Mouse (Mus musculus) liver, postnatal 0 days (tissue): ENCODE results near the gene Rpl3l.

Source experiments
- CTCF ChIP-seq: sonication (generic); IDR thresholded peaks from 2 replicates; pipeline ENCODE4 v1.5.1; 2016; ENCODE audit warnings: antibody characterized with exemption, low read depth
- EP300 ChIP-seq: IDR thresholded peaks from 2 replicates; pipeline ENCODE4 v1.6.1; 2016; ENCODE audit warnings: antibody characterized with exemption, low read depth, mild to moderate bottlenecking

GRCm38 (mm10) chr17:24739926-24740325 is 12.3 kb downstream of the Rpl3l start:
- TF ChIP-seq CTCF: no peak
- TF ChIP-seq EP300: no peak
